Mouse (Mus musculus) liver, postnatal 0 days (tissue): Measurements from ENCODE around the gene Zfp579.

Experiments used
- CTCF ChIP-seq: sonication (generic); IDR thresholded peaks from 2 replicates; pipeline ENCODE4 v1.5.1; 2016; ENCODE audit warnings: antibody characterized with exemption, low read depth
- EP300 ChIP-seq: IDR thresholded peaks from 2 replicates; pipeline ENCODE4 v1.6.1; 2016; ENCODE audit warnings: antibody characterized with exemption, low read depth, mild to moderate bottlenecking

DNA sequence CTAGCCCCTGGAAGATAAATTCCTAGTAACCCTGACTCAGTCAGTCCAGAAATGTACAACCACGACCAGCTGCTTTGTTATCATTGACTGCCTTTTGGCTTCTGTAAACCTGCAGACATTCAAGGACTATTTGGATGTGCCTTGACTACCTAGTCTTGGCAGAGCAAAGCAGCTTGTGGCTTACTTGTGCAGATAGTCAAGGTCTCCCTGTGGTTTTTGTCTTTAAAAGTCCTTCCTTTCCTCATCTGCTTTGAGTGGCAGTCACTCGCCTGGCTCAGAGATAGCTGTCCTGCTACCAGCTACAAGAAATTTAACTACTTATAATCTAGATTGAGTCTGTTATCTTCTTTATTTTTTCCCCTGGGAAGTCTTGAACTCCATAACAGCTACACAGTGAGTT is 49.0 kb upstream of the Zfp579 start:
- TF ChIP-seq CTCF (no peak), EP300 (no peak)
